Mouse (Mus musculus) ES-Bruce4 (cell line): ENCODE results near the gene Tcf7l1. TPM values are rescaled to one million over a fixed set of nuclear protein-coding genes. Genes with fewer than 3 reads are reported as not detected.

Experiments
- H3K27ac ChIP-seq: 2 replicates; pipeline ENCODE4 v1.5.1; 2012; ENCODE audit warnings: low read length, inconsistent platforms; ENCODE audit not compliant: insufficient read depth
- H3K27me3 ChIP-seq: 2 replicates; pipeline ENCODE4 v1.6.1; 2012; ENCODE audit warnings: mild to moderate bottlenecking, low read length, inconsistent platforms; ENCODE audit not compliant: control insufficient read depth, poor library complexity, insufficient read depth, severe bottlenecking
- H3K36me3 ChIP-seq: 2 replicates; pipeline ENCODE4 v1.6.1; 2012; ENCODE audit warnings: inconsistent platforms, mild to moderate bottlenecking, low read length, moderate library complexity; ENCODE audit not compliant: control insufficient read depth, poor library complexity, insufficient read depth, severe bottlenecking
- H3K4me1 ChIP-seq: one replicate; pipeline ENCODE4 v1.8.1; 2011; ENCODE audit warnings: low read length; ENCODE audit not compliant: control insufficient read depth, insufficient read depth
- H3K4me3 ChIP-seq: 2 replicates; pipeline ENCODE4 v1.5.1; 2011; ENCODE audit warnings: low read depth, mild to moderate bottlenecking, low read length
- H3K9ac ChIP-seq: 2 replicates; pipeline ENCODE4 v1.6.1; 2012; ENCODE audit warnings: low read depth, mild to moderate bottlenecking, inconsistent platforms; ENCODE audit not compliant: poor library complexity, severe bottlenecking
- H3K9me3 ChIP-seq: replicated peaks from 2 replicates; pipeline ENCODE4 v1.6.1; 2012; ENCODE audit warnings: mild to moderate bottlenecking, low read length, inconsistent platforms; ENCODE audit not compliant: control insufficient read depth, poor library complexity, insufficient read depth, severe bottlenecking
- CTCF ChIP-seq: IDR thresholded peaks from one replicate; pipeline ENCODE4 v1.8.1; 2011; ENCODE audit warnings: low read depth, low read length
- EP300 ChIP-seq: IDR thresholded peaks from 2 replicates; pipeline ENCODE4 v1.6.1; 2011; ENCODE audit warnings: low read depth, low read length; ENCODE audit not compliant: insufficient read depth
- POLR2A ChIP-seq: IDR thresholded peaks from one replicate; pipeline ENCODE4 v1.8.1; 2011; ENCODE audit warnings: low read length; ENCODE audit not compliant: insufficient read depth
- polyA plus RNA-seq: library from polyadenylated mRNA; stranded (reverse); fragments of >200 nt; gene quantifications from 2 replicates; pipeline ENCODE4 v1.2.4, GENCODE M21; 2011; ENCODE audit warnings: low read depth; ENCODE audit not compliant: missing spikeins, insufficient read depth, insufficient read length

The Tcf7l1 gene
- polyA plus RNA-seq, 1 experiment = 84.8 TPM

GRCm38 (mm10) chr6:72600771-72601170 lies 188.3 kb downstream of the Tcf7l1 start:
- Histone ChIP-seq H3K9ac (no peak overlapping the region), H3K27ac (no peak overlapping the region), H3K4me1 (no peaks in the 10 kb centered on the region), H3K4me3 (no peak overlapping the region), H3K9me3 (no peaks in the 10 kb centered on the region), H3K27me3 (no peaks in the 10 kb centered on the region), H3K36me3 (peaks cover 6% of the 10 kb centered on the region; the same call in 1 of the 2 replicates)
- no peak for TF ChIP-seq CTCF
- no peak for TF ChIP-seq EP300
- TF ChIP-seq POLR2A = no peak

- Histone ChIP-seq H3K27me3 (no peaks in the 10 kb centered on the region), H3K4me3 (no peak overlapping the region), H3K9ac (no peak overlapping the region), H3K9me3 (no peaks in the 10 kb centered on the region), H3K36me3 (peaks cover 5% of the 10 kb centered on the region; the same call in 1 of the 2 replicates), H3K4me1 (no peaks in the 10 kb centered on the region), H3K27ac (no peak overlapping the region)
- TF ChIP-seq EP300 = no peak
- TF ChIP-seq CTCF = no peak
- TF ChIP-seq POLR2A = no peak
These were observed 188.8 kb downstream of the Tcf7l1 start for GRCm38 (mm10) chr6:72600216-72600615.

GRCm38 (mm10) chr6:72598791-72599557 lies 190.1 kb downstream of the Tcf7l1 start:
- no peaks in the 10 kb centered on the region for H3K9me3 ChIP-seq

GRCm38 (mm10) chr6:72597956-72598753 lies 190.9 kb downstream of the Tcf7l1 start, which contains the start of the genes Elmod3 and Retsat:
TSS of gene Elmod3 (minus strand) at chr6:72598413.
TSS of gene Retsat (plus strand) at chr6:72598475.
- H3K36me3 ChIP-seq = no peaks in the 10 kb centered on the region
- no peaks in the 10 kb centered on the region for H3K4me1 ChIP-seq
- H3K9me3 ChIP-seq = no peaks in the 10 kb centered on the region
- H3K27me3 ChIP-seq = no peaks in the 10 kb centered on the region
- H3K27ac ChIP-seq = peak within 1 kb of the TSS; percentile 47; the same call in 1 of the 2 replicates
- H3K4me3 ChIP-seq = peak within 1 kb of the TSS; percentile 85
- TF ChIP-seq POLR2A (peak; percentile 61), CTCF (no peak), EP300 (no peak)
- H3K9ac ChIP-seq = peak within 1 kb of the TSS; percentile 71

More at GRCm38 (mm10) chr6:72598791-72599557, 190.1 kb downstream of the Tcf7l1 start:
- Histone ChIP-seq H3K9ac (peak overlapping the region; percentile 71), H3K4me1 (no peaks in the 10 kb centered on the region), H3K27ac (peak overlapping the region; percentile 47; the same call in 1 of the 2 replicates), H3K27me3 (no peaks in the 10 kb centered on the region), H3K36me3 (no peaks in the 10 kb centered on the region), H3K4me3 (peak overlapping the region; percentile 85)
- TF ChIP-seq CTCF (no peak), EP300 (no peak), POLR2A (no peak)

GRCm38 (mm10) chr6:72597083-72597874 lies 191.8 kb downstream of the Tcf7l1 start:
- no peak overlapping the region for H3K27ac ChIP-seq

More at GRCm38 (mm10) chr6:72597083-72597874, 191.8 kb downstream of the Tcf7l1 start:
- no peak for TF ChIP-seq CTCF
- peak overlapping the region; percentile 85; the same call in 1 of the 2 replicates for H3K4me3 ChIP-seq
- H3K4me1 ChIP-seq = no peaks in the 10 kb centered on the region
- no peaks in the 10 kb centered on the region for H3K36me3 ChIP-seq
- H3K9me3 ChIP-seq = no peaks in the 10 kb centered on the region
- no peaks in the 10 kb centered on the region for H3K27me3 ChIP-seq
- H3K9ac ChIP-seq = peak overlapping the region; percentile 23; the same call in 1 of the 2 replicates
